Mouse (Mus musculus): ENCODE results near the gene Xaf1. TPM values are rescaled to one million over a fixed set of nuclear protein-coding genes. Genes with fewer than 3 reads are reported as not detected.

The Xaf1 gene
- total RNA-seq (2014; rRNA removed) (0.77 and 3.1 TPM in 2 replicates), polyA plus RNA-seq (2015; fragmentation: Nextera tagmentation; extraction: Ambion mirVana) (4.3 and 4.8 TPM in 2 replicates)

- H3K9me3 ChIP-seq (ENCODE audit: low read length) = no peaks in the 10 kb centered on the region
- no peak within 1 kb of the TSS for H3K4me3 ChIP-seq (ENCODE audit: low read depth, low read length)
- WGBS = 32% methylated on average over 6 of the region's 6 CpGs
- no peaks in the 10 kb centered on the region for H3K27me3 ChIP-seq (ENCODE audit: insufficient read depth, low read length)
- H3K4me2 ChIP-seq (ENCODE audit: low read depth) = no peak within 1 kb of the TSS
- H3K4me1 ChIP-seq (ENCODE audit: insufficient read depth) = no peaks in the 10 kb centered on the region
- H3K27ac ChIP-seq (ENCODE audit: low read depth, low read length) = no peak within 1 kb of the TSS
- no peaks in the 10 kb centered on the region for H3K36me3 ChIP-seq (ENCODE audit: insufficient read depth)
- ATAC-seq (no peak), DNase-seq (no peak)
- H3K9ac ChIP-seq = no peak within 1 kb of the TSS
- no peak for TF ChIP-seq CTCF (IDR thresholded peaks at IDR 0.05; ENCODE audit: low read depth)
Measured at GRCm38 (mm10) chr11:72301334-72301733, at the start of gene Xaf1. Xaf1 (plus strand) TSS chr11:72301629.

DNA sequence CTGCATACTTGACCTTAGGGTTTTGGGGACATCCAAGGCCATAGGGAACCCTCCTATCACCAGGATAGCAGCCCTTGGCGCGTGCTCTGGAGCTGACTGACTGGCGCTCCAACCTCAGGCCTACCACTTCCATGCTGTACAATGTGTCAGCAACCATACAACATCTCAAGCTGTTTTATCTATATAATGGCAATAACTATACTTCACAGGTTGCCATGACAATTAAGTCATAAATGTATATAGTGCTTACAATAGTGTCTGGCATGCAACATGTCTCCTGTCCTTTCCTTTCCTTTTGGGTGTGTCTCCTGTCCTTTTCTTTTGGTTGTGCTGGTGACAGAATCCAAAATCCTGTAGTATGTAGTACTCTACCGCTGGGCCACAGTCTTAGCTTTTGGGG, 45.8 kb upstream of the Xaf1 start:
- no peak for TF ChIP-seq CTCF (IDR thresholded peaks at IDR 0.05; ENCODE audit: low read depth)
- H3K4me1 ChIP-seq (ENCODE audit: insufficient read depth) = no peaks in the 10 kb centered on the region
- no peaks in the 10 kb centered on the region for H3K9me3 ChIP-seq (ENCODE audit: low read length)
- no peak overlapping the region for H3K4me3 ChIP-seq (ENCODE audit: low read depth, low read length)
- no peaks in the 10 kb centered on the region for H3K27me3 ChIP-seq (ENCODE audit: insufficient read depth, low read length)
- 92% methylated on average over 4 of the region's 4 CpGs for WGBS
- DNase-seq = no peak
- no peaks in the 10 kb centered on the region for H3K36me3 ChIP-seq (ENCODE audit: insufficient read depth)
- no peak overlapping the region for H3K9ac ChIP-seq
- ATAC-seq = no peak
- H3K4me2 ChIP-seq (ENCODE audit: low read depth) = no peak overlapping the region
- H3K27ac ChIP-seq (ENCODE audit: low read depth, low read length) = no peak overlapping the region

- Histone ChIP-seq H3K27ac (ENCODE audit: low read depth, low read length) (no peak overlapping the region), H3K4me1 (ENCODE audit: insufficient read depth) (no peaks in the 10 kb centered on the region), H3K4me2 (ENCODE audit: low read depth) (no peak overlapping the region), H3K4me3 (ENCODE audit: low read depth, low read length) (no peak overlapping the region), H3K36me3 (ENCODE audit: insufficient read depth) (no peaks in the 10 kb centered on the region), H3K27me3 (ENCODE audit: insufficient read depth, low read length) (no peaks in the 10 kb centered on the region), H3K9ac (no peak overlapping the region), H3K9me3 (ENCODE audit: low read length) (no peaks in the 10 kb centered on the region)
- TF ChIP-seq CTCF (IDR thresholded peaks at IDR 0.05; ENCODE audit: low read depth) = no peak
- no peak for ATAC-seq
- DNase-seq = no peak
- WGBS = 84% methylated on average over 2 of the region's 2 CpGs
Measured at GRCm38 (mm10) chr11:72256441-72256840, 45.0 kb upstream of the Xaf1 start.

- peaks cover 9% of the 10 kb centered on the region for H3K27me3 ChIP-seq (ENCODE audit: insufficient read depth, low read length)
- 8% methylated on average over 11 of the region's 11 CpGs for WGBS
- no peaks in the 10 kb centered on the region for H3K9me3 ChIP-seq (ENCODE audit: low read length)
- peak overlapping the region; percentile 66 for H3K4me2 ChIP-seq (ENCODE audit: low read depth)
- H3K36me3 ChIP-seq (ENCODE audit: insufficient read depth) = no peaks in the 10 kb centered on the region
- no peaks in the 10 kb centered on the region for H3K4me1 ChIP-seq (ENCODE audit: insufficient read depth)
- H3K27ac ChIP-seq (ENCODE audit: low read depth, low read length) = no peak overlapping the region
- DNase-seq = peak; percentile 38
- ATAC-seq = peak; percentile 75
- TF ChIP-seq CTCF (IDR thresholded peaks at IDR 0.05; ENCODE audit: low read depth) = no peak
- 0 out of 2 replicates have a peak overlapping the region, but pooled peaks have one; percentile 2 for H3K4me3 ChIP-seq (ENCODE audit: low read depth, low read length)
- 0 out of 2 replicates have a peak overlapping the region, but pooled peaks have one; percentile 25 for H3K9ac ChIP-seq
Measured at GRCm38 (mm10) chr11:72265483-72265882, 35.9 kb upstream of the Xaf1 start.

GRCm38 (mm10) chr11:72266207-72266959, 35.0 kb upstream of the Xaf1 start:
- Histone ChIP-seq H3K9ac (peak overlapping the region; percentile 49), H3K9me3 (ENCODE audit: low read length) (no peaks in the 10 kb centered on the region), H3K36me3 (ENCODE audit: insufficient read depth) (no peaks in the 10 kb centered on the region), H3K4me3 (ENCODE audit: low read depth, low read length) (peak overlapping the region; percentile 40), H3K4me1 (ENCODE audit: insufficient read depth) (no peaks in the 10 kb centered on the region), H3K27ac (ENCODE audit: low read depth, low read length) (no peak overlapping the region; the same call in 1 of the 2 replicates), H3K4me2 (ENCODE audit: low read depth) (peak overlapping the region; percentile 66), H3K27me3 (ENCODE audit: insufficient read depth, low read length) (peaks cover 9% of the 10 kb centered on the region)
- 2% methylated on average over 46 of the region's 46 CpGs for WGBS
- DNase-seq (peak; percentile 78), ATAC-seq (peak; percentile 93)
- TF ChIP-seq CTCF (IDR thresholded peaks at IDR 0.05; ENCODE audit: low read depth) = peak; percentile 63

GRCm38 (mm10) chr11:72266960-72267560, 34.4 kb upstream of the Xaf1 start, which contains the start of gene Slc13a5:
Slc13a5 (minus strand) TSS chr11:72267222.
- DNase-seq = no peak

DNA sequence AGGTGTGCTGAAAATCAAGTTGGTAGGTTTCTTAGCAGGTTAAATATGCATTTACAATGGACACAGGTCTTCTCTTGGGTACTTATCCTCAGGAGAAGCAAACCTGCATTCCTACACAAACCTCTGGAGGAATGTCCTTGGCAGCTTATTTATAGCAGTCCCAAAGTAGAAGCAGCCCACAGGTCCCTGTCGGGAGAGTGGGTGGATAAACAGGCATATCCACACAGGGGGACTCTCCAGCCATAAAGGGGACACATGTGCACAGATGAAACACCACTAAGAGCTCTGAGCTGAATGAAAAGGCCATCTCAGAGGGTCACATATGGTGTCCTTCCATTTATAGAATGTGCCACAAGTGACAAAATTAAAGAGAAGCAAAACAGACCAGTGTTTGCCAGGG, 29.7 kb upstream of the Xaf1 start:
- TF ChIP-seq CTCF (IDR thresholded peaks at IDR 0.05; ENCODE audit: low read depth) = no peak
- Histone ChIP-seq H3K27ac (ENCODE audit: low read depth, low read length) (no peak overlapping the region), H3K4me1 (ENCODE audit: insufficient read depth) (no peaks in the 10 kb centered on the region), H3K27me3 (ENCODE audit: insufficient read depth, low read length) (no peaks in the 10 kb centered on the region), H3K4me3 (ENCODE audit: low read depth, low read length) (no peak overlapping the region), H3K9ac (no peak overlapping the region), H3K9me3 (ENCODE audit: low read length) (no peaks in the 10 kb centered on the region), H3K36me3 (ENCODE audit: insufficient read depth) (no peaks in the 10 kb centered on the region), H3K4me2 (ENCODE audit: low read depth) (no peak overlapping the region)
- ATAC-seq (no peak), DNase-seq (no peak)
- 63% methylated on average over 1 of the region's 1 CpGs for WGBS

More at GRCm38 (mm10) chr11:72266960-72267560, 34.4 kb upstream of the Xaf1 start, which contains the start of gene Slc13a5:
- ATAC-seq = peak; percentile 32
- no peaks in the 10 kb centered on the region for H3K4me1 ChIP-seq (ENCODE audit: insufficient read depth)
- peak within 1 kb of the TSS; percentile 49 for H3K9ac ChIP-seq
- 4% methylated on average over 36 of the region's 36 CpGs for WGBS
- H3K27me3 ChIP-seq (ENCODE audit: insufficient read depth, low read length) = peaks cover 9% of the 10 kb centered on the region
- H3K9me3 ChIP-seq (ENCODE audit: low read length) = no peaks in the 10 kb centered on the region
- no peak for TF ChIP-seq CTCF (IDR thresholded peaks at IDR 0.05; ENCODE audit: low read depth)
- no peak within 1 kb of the TSS; the same call in 1 of the 2 replicates for H3K27ac ChIP-seq (ENCODE audit: low read depth, low read length)
- peak within 1 kb of the TSS; percentile 40 for H3K4me3 ChIP-seq (ENCODE audit: low read depth, low read length)
- H3K36me3 ChIP-seq (ENCODE audit: insufficient read depth) = no peaks in the 10 kb centered on the region
- H3K4me2 ChIP-seq (ENCODE audit: low read depth) = peak within 1 kb of the TSS; percentile 66

All from forebrain, postnatal 0 days (tissue).